Mouse (Mus musculus): ENCODE data around the gene Upk2. TPM values are rescaled to one million over a fixed set of nuclear protein-coding genes. Genes with fewer than 3 reads are reported as not detected.

Gene Upk2
- polyA plus RNA-seq, 1 experiment from 2014 or later = 0.61 TPM

DNA sequence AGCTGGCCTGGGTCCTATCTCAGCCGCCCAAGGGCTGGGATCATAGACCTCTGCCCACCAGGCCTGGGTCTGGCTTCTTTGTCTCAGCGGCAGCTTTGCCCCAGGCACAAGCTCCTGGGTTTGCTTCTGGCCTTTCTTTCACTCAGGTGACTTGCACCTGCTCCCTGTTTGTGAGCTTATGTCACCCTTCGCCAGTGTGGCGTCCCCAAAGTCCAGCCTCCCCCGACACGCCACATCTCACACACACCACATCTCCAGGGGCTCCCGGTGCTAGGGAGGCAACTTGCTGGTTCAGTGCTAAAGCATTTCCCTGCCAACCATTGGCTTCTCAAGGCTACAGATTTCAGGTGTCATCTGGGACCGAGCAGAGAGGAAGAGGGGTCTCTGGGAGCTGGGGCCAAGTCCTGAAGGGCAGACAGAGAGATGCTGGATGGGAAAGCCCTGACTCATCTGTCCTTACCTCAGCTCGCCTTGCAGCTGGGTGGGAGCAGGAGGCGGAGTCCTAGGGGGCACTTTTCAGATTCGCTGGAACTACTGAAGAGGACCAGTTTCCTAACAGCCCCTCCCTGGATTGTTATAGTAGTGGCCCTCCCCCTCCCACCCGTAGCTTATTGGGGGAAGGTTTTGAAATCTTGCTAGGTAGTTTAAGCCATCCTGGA is 42.2 kb upstream of the Upk2 start:
- peaks cover 93% of the 10 kb centered on the region for H3K4me1 ChIP-seq (ENCODE audit: control insufficient read depth, insufficient read depth, low read length)
- no peak overlapping the region for H3K27ac ChIP-seq (ENCODE audit: low read length)
- no peaks in the 10 kb centered on the region for H3K9me3 ChIP-seq (ENCODE audit: control insufficient read depth, low read length)
- H3K27me3 ChIP-seq (replicated peaks; ENCODE audit: control insufficient read depth, insufficient read depth, low read length) = no peaks in the 10 kb centered on the region
- 60% methylated on average over 12 of the region's 12 CpGs for WGBS
- 0 out of 2 replicates have a peak overlapping the region, but pooled peaks have one; percentile 59 for H3K9ac ChIP-seq (ENCODE audit: low read depth, low read length)
- H3K4me3 ChIP-seq (ENCODE audit: low read length) = no peak overlapping the region
- ATAC-seq = no peak
- peak overlapping the region; percentile 65; the same call in 1 of the 2 replicates for H3K4me2 ChIP-seq (ENCODE audit: low read depth, low read length)
- H3K36me3 ChIP-seq (ENCODE audit: control insufficient read depth, insufficient read depth, low read length) = no peaks in the 10 kb centered on the region

DNA sequence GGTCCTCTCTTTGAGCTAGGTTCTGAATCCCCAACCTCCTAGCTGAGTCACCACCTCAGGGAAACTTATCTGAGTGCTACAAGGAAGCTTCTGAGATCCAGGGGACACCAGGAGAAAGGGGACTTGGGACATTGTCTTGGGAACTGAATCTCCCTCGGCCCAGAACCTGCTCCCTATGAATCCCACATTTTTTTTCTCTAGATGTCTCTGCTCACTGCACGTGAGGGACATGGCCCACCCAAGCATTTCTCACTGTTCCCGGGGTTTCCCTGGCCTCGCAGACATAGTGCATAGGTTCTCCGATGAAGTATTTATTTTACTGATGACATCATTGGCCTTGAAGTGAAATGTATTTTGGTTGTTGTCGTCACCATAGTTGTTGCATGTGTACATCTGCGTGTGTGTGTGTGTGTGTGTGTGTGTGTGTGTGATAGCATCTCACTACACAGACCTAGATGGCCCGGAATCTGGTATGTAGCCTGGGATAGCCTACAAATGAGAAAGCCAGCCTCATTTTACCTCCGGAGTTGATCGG is 41.1 kb upstream of the Upk2 start:
- no peak overlapping the region for H3K4me2 ChIP-seq (ENCODE audit: low read depth, low read length)
- peak overlapping the region; percentile 40; the same call in 1 of the 2 replicates for H3K27ac ChIP-seq (ENCODE audit: low read length)
- H3K27me3 ChIP-seq (replicated peaks; ENCODE audit: control insufficient read depth, insufficient read depth, low read length) = no peaks in the 10 kb centered on the region
- H3K4me3 ChIP-seq (ENCODE audit: low read length) = no peak overlapping the region
- peaks cover 93% of the 10 kb centered on the region for H3K4me1 ChIP-seq (ENCODE audit: control insufficient read depth, insufficient read depth, low read length)
- H3K9ac ChIP-seq (ENCODE audit: low read depth, low read length) = no peak overlapping the region
- H3K9me3 ChIP-seq (ENCODE audit: control insufficient read depth, low read length) = no peaks in the 10 kb centered on the region
- no peaks in the 10 kb centered on the region for H3K36me3 ChIP-seq (ENCODE audit: control insufficient read depth, insufficient read depth, low read length)
- no peak for ATAC-seq
- 77% methylated on average over 10 of the region's 10 CpGs for WGBS

DNA sequence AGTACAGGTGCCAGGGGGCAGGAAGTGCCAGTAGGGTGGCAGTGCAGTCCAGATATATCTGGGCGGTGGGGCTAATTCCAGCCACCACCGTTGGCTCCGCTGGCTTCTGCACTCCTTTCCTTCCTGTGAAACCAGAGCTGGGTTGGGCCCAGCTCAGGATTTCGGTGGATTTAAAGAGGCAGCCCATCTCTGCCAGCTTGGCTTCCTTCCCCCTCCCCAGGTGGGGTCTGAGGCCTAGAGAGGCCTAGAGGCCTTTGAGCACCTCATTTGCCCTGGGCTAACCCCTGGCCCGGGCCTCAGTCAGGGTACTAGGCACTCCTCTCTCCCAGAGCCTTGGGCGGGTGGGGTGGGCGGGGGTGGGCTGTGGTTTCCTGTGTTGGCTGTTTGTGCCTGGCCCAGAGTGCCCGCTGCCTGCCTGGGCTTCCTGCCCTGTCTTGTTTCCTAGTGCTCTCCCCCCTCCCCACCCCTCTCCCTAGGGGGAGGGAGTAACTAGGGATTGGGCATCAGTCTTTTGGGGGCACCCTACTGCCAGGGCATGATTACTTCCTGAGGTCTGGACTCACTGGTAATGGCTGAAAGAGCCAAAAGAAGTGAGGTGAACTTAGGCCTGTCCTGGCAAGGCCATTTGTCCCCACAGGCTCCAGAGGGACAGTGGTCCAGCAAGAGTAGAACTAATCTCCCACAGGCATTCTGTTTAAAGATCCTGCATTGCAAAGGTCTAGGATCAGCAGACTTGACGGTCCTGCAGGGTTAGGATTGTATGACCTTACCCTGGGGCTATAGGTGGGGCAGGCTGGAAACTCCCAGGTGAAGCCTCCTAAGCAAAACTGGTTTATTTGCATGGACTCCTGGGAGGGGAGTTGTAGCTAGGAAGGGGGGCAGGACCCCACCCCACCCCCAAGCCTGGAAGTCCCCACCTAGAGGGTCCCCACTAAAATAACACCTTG is 40.4 kb upstream of the Upk2 start:
- peaks cover 93% of the 10 kb centered on the region for H3K4me1 ChIP-seq (ENCODE audit: control insufficient read depth, insufficient read depth, low read length)
- H3K27ac ChIP-seq (ENCODE audit: low read length) = peak overlapping the region; percentile 48
- no peaks in the 10 kb centered on the region for H3K27me3 ChIP-seq (replicated peaks; ENCODE audit: control insufficient read depth, insufficient read depth, low read length)
- no peak for ATAC-seq
- no peak overlapping the region for H3K4me3 ChIP-seq (ENCODE audit: low read length)
- H3K9me3 ChIP-seq (ENCODE audit: control insufficient read depth, low read length) = no peaks in the 10 kb centered on the region
- 0 out of 2 replicates have a peak overlapping the region, but pooled peaks have one; percentile 25 for H3K4me2 ChIP-seq (ENCODE audit: low read depth, low read length)
- 46% methylated on average over 8 of the region's 9 CpGs for WGBS
- H3K36me3 ChIP-seq (ENCODE audit: control insufficient read depth, insufficient read depth, low read length) = no peaks in the 10 kb centered on the region
- H3K9ac ChIP-seq (ENCODE audit: low read depth, low read length) = peak overlapping the region; percentile 50

DNA sequence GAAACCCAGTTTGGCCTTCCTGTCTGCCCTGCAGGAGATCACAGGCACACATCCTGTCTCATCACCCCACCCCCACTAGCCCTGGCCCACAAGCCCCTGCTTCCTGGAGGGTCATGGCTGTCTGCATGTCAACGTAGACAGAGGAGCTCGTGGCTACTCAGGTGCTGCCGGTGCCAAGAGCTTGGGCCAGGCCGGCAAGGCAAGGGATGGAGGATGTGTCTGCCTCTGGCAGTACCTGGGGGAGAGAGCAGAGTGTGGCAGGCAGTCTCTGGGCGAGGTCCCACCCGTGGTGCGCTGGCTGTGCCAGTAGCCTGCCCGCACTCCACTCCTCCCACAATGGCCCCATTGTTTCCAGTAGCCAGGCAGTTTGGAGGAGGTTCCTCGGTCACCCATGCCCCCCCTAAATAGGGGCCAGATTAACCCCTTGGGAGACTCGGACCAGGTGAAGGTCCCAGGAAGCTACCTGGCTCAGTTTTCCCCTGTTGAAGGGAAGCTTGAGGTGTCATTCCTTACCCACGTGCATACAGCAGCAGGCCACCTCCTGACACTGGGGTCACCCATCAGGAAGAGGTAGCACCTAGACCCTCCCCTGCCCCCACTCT is 39.6 kb upstream of the Upk2 start:
- H3K4me3 ChIP-seq (ENCODE audit: low read length) = no peak overlapping the region
- no peaks in the 10 kb centered on the region for H3K27me3 ChIP-seq (replicated peaks; ENCODE audit: control insufficient read depth, insufficient read depth, low read length)
- 33% methylated on average over 11 of the region's 11 CpGs for WGBS
- no peaks in the 10 kb centered on the region for H3K9me3 ChIP-seq (ENCODE audit: control insufficient read depth, low read length)
- peak overlapping the region; percentile 48; the same call in 1 of the 2 replicates for H3K27ac ChIP-seq (ENCODE audit: low read length)
- peaks cover 93% of the 10 kb centered on the region for H3K4me1 ChIP-seq (ENCODE audit: control insufficient read depth, insufficient read depth, low read length)
- peak overlapping the region; percentile 25; the same call in 1 of the 2 replicates for H3K4me2 ChIP-seq (ENCODE audit: low read depth, low read length)
- no peak for ATAC-seq
- no peaks in the 10 kb centered on the region for H3K36me3 ChIP-seq (ENCODE audit: control insufficient read depth, insufficient read depth, low read length)
- H3K9ac ChIP-seq (ENCODE audit: low read depth, low read length) = peak overlapping the region; percentile 50

DNA sequence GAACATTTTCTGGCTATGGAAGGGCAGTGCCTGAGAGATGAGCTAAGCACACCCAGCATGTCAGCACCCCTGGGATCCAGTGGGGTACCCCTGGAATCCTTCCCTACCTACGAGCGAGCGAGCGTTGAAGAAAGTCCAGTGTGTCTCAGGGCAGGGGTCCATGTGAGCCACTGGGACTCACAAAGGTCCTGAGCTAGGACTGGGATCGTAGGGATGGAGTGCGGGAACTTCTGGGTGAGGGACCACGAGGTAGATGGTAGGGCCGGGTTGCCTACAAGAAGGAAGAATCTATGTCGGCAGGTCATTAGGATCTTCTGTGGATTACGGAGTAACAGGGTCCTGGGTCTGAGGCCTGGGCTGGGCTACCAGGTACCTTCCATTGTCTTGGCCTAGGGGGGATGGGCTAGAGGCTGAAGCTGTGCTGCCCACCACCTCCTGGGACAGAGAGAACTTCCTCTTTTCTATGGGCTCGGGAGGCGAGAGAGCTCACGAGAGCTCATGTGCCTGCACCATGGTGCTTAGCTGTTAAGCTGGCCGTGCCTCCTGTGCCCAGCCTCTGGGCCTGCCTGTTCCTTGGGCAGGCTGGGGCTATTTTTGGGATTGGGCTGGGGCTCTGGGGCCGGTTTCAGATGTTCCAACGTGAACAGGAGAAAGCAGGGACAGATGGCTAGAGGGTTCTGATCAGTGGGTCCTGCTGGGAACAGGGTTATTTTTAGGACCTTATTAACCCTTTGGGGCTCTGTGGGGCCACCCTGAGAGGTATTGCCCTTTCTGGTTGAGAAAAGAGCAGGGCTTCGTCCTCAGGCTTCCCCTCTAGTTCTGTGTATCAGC is 38.1 kb upstream of the Upk2 start:
- Histone ChIP-seq H3K4me3 (ENCODE audit: low read length) (no peak overlapping the region), H3K9me3 (ENCODE audit: control insufficient read depth, low read length) (no peaks in the 10 kb centered on the region), H3K27ac (ENCODE audit: low read length) (no peak overlapping the region; the same call in 1 of the 2 replicates), H3K36me3 (ENCODE audit: control insufficient read depth, insufficient read depth, low read length) (no peaks in the 10 kb centered on the region), H3K4me1 (ENCODE audit: control insufficient read depth, insufficient read depth, low read length) (peaks cover 96% of the 10 kb centered on the region), H3K4me2 (ENCODE audit: low read depth, low read length) (no peak overlapping the region), H3K27me3 (replicated peaks; ENCODE audit: control insufficient read depth, insufficient read depth, low read length) (no peaks in the 10 kb centered on the region), H3K9ac (ENCODE audit: low read depth, low read length) (peak overlapping the region; percentile 6; the same call in 1 of the 2 replicates)
- ATAC-seq = no peak
- 72% methylated on average over 17 of the region's 17 CpGs for WGBS

DNA sequence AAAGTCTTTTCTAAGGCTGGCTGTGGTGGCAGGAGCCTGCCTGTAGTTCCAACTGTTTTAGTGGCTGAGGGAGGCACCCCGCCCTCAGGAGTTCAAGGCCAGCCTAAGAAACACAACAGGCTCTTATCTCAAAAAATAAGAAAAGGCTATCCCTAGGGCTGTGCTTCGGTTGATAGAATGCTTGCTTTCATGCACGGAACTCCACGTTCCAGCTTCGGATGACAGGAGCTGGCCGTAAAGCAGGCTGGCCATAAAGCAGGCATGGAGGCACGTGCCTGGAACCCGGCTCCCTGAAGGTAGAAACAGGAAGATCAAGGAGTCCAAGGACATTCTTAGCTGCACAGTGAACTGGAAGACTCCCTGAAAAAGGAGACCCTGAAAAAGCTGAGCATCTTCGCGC is 36.6 kb upstream of the Upk2 start:
- Histone ChIP-seq H3K36me3 (ENCODE audit: control insufficient read depth, insufficient read depth, low read length) (no peaks in the 10 kb centered on the region), H3K9ac (ENCODE audit: low read depth, low read length) (0 out of 2 replicates have a peak overlapping the region, but pooled peaks have one; percentile 10), H3K4me1 (ENCODE audit: control insufficient read depth, insufficient read depth, low read length) (peaks cover 96% of the 10 kb centered on the region), H3K9me3 (ENCODE audit: control insufficient read depth, low read length) (no peaks in the 10 kb centered on the region), H3K27ac (ENCODE audit: low read length) (peak overlapping the region; percentile 94), H3K27me3 (replicated peaks; ENCODE audit: control insufficient read depth, insufficient read depth, low read length) (no peaks in the 10 kb centered on the region), H3K4me3 (ENCODE audit: low read length) (no peak overlapping the region), H3K4me2 (ENCODE audit: low read depth, low read length) (peak overlapping the region; percentile 74)
- WGBS = 56% methylated on average over 10 of the region's 10 CpGs
- no peak for ATAC-seq

DNA sequence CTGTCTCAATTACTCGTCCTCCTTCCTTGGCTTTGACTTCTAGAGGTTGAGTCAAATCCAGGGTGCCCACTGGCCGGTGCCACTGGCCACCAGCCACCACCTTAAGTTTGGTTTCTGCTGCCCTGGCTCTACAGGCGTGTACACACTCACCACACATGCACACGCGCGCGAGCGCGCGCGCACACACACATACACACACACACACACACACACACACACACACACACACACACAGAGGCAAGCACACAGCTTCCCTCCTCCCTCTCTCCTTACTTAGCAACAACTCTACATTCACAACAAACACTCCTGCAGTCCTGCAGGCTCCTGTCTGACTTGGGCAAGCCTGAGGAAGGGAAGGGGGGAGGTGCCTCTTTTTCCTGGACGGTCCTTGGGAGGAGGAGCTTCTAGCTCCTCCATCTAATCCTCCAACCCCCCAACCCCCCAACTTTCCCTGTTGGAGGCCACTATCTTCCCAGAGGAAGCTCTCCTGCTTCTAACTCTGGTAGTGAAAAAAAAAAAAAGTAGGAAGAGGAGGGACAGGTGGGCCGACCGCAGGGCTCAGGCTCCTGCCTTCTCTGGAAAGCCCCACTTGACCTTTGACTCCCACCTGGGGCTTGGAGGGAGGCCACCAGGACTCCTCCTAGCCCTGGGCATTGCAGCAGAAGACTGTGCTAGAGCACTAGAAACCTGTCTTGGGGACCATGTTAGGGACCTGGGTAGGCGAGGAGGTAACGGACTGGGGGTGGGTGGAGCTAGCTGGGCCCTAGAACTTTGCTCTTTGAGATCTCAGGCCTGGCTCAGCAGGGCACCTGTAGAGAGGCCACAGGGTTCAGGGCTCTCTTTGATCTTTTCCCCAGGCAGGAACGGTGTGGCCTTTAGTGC is 35.6 kb upstream of the Upk2 start:
- Histone ChIP-seq H3K27me3 (replicated peaks; ENCODE audit: control insufficient read depth, insufficient read depth, low read length) (no peaks in the 10 kb centered on the region), H3K4me3 (ENCODE audit: low read length) (peak overlapping the region; percentile 35), H3K9ac (ENCODE audit: low read depth, low read length) (peak overlapping the region; percentile 64), H3K36me3 (ENCODE audit: control insufficient read depth, insufficient read depth, low read length) (no peaks in the 10 kb centered on the region), H3K4me2 (ENCODE audit: low read depth, low read length) (peak overlapping the region; percentile 74), H3K9me3 (ENCODE audit: control insufficient read depth, low read length) (no peaks in the 10 kb centered on the region), H3K4me1 (ENCODE audit: control insufficient read depth, insufficient read depth, low read length) (peaks cover 99% of the 10 kb centered on the region), H3K27ac (ENCODE audit: low read length) (peak overlapping the region; percentile 94)
- peak; percentile 53 for ATAC-seq
- WGBS = 18% methylated on average over 17 of the region's 17 CpGs

DNA sequence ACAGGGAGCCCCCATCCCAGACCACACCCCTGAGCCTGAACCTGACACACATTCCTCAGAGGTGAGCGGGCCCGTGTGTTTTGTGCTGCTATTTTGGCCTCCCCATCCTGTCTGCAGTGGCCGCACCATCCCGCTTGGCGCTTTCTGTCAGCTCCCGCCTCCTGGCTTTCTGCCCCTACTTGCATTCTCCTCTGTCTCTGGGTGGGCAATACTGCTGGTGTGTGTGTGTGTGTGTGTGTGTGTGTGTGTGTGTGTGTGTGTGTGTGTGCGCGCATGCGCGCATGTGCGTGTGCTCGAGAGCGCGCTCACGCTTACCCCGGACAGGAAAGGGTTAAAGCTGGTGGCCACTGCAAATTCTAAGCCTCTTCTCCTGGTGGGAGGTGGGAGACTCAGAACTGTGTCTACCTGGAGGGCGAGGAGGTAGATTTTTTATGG is 34.9 kb upstream of the Upk2 start:
- H3K9ac ChIP-seq (ENCODE audit: low read depth, low read length) = peak overlapping the region; percentile 64

More for the DNA sequence above, 34.9 kb upstream of the Upk2 start:
- Histone ChIP-seq H3K27ac (ENCODE audit: low read length) (peak overlapping the region; percentile 94), H3K27me3 (replicated peaks; ENCODE audit: control insufficient read depth, insufficient read depth, low read length) (no peaks in the 10 kb centered on the region), H3K4me3 (ENCODE audit: low read length) (peak overlapping the region; percentile 35), H3K4me1 (ENCODE audit: control insufficient read depth, insufficient read depth, low read length) (peaks cover 99% of the 10 kb centered on the region), H3K9me3 (ENCODE audit: control insufficient read depth, low read length) (no peaks in the 10 kb centered on the region), H3K36me3 (ENCODE audit: control insufficient read depth, insufficient read depth, low read length) (no peaks in the 10 kb centered on the region), H3K4me2 (ENCODE audit: low read depth, low read length) (peak overlapping the region; percentile 74)
- WGBS = 20% methylated on average over 17 of the region's 17 CpGs
- no peak for ATAC-seq

Measured in intestine, embryonic 16.5 days (tissue).